Mouse (Mus musculus) fat pad, adult 2 months (tissue): Measurements from ENCODE around the gene Jtb.

Experiments used
- DNase-seq: peaks from one replicate; pipeline ENCODE4 v3.0.0-alpha.2; 2011; ENCODE audit warnings: low read depth, low spot score; ENCODE audit errors: extremely low read depth

Gene Jtb

GRCm38 (mm10) chr3:90231507-90232333 is at the start of gene Jtb:
Gene Jtb, plus strand, starts transcription at chr3:90231597.
- peak; percentile 52 for DNase-seq

- no peak for DNase-seq
Observed at GRCm38 (mm10) chr3:90183581-90183980, 47.8 kb upstream of the Jtb start.

- no peak for DNase-seq
Observed at GRCm38 (mm10) chr3:90190859-90191510, 40.4 kb upstream of the Jtb start.

- DNase-seq: no peak
Observed at GRCm38 (mm10) chr3:90194759-90195158, 36.6 kb upstream of the Jtb start.

GRCm38 (mm10) chr3:90195644-90196043 is 35.8 kb upstream of the Jtb start:
- DNase-seq: no peak

DNA sequence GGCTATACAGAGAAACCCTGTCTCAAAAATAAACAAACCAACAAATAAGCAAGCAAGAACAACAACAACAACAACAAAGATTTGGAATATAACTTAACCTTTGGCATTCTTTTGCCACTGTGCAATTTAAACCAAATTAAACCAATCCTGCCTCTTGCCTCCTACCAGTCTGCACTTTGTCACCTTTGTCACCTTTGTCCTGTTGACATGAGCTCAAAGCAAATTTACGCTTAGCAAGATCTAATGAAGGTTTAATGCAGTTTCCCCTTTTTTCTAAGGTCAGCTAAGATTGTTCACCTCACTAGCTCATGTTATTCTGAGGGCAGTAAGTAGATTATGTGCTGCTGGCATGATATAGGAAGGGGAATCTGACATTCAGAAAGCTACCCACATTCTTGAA is 33.8 kb upstream of the Jtb start:
- no peak for DNase-seq

DNA sequence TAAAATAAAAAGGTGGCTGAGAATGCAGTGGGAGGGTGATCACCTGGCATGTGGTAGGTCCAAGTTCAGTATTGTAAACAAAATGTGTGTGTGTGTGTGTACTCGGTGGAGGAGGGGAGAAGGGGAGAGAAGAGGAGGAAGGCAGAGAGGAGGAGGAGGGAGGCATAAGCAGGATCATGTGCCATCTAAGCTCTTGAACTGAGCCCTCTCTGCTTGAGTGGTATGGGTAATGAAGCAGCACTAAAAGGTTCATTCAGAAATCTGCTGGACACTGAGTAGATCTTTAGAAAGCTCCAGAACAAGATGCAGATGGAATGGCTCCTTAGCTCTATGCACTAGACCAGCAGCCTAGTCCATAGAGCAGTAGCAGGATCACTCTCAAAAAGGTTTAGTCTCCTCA is 28.5 kb upstream of the Jtb start:
- DNase-seq: no peak

DNA sequence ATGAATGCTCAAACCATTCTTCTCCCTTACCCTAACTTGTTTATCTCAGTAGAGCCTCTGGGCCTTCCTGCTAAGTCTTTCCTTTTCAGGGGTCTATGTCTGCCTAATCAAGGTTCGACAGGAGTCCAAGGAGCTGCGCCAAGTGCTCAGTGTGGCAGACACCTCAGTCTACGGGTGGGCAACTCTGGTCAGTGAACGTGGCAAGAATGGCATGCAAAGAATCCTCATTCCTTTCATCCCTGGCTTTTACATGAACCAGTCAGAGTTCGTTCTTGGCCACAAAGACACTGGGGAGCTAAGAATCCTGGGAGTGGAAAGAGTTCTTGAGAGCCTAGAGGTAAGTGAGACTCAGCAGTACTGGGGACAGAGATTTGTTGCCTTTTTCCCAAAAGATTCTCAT is 27.8 kb upstream of the Jtb start:
- DNase-seq: no peak

DNA sequence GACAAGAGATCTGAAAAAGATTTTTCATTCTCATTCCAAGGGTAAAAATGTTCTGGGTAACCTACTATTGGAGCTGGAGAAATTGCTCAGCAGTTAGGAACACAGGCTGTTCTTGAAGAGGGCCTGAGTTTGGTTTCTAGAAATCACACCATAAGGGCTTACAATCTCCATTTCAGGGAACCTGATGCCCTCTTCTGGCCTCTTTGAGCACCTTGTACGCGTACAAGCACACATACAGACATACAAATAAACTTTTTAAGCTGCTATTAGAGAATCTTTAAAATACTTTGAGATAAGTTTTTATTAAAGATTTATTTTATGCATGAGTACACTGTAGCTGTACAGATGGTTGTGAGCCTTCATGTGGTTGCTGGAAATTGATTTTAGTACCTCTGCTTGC is 26.8 kb upstream of the Jtb start:
- DNase-seq: no peak

- peak; percentile 78 for DNase-seq
Observed at GRCm38 (mm10) chr3:90208662-90209061, 22.7 kb upstream of the Jtb start.

GRCm38 (mm10) chr3:90209908-90210566 is 21.4 kb upstream of the Jtb start:
- DNase-seq: no peak

GRCm38 (mm10) chr3:90211475-90212398 is 19.7 kb upstream of the Jtb start:
- DNase-seq: no peak

DNA sequence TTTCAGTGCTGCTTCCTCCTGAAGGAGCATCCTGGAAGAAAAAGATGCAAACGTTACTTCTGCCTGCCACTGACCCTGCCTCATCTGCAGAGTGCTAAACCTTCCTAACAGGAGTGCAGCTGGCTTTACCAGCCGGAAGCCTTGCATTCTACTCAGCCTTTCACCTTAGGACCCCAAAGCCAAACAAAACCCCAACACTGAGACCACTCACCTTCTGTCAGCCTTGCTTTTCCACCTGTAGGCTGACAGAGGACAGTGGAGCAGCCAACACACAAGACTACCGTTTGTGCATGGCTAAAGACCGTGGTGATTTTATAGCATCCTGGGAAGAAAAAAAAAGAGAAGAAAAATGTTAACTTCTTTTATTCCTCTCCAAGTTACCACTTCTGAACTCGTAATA is 18.7 kb upstream of the Jtb start:
- DNase-seq: no peak

DNA sequence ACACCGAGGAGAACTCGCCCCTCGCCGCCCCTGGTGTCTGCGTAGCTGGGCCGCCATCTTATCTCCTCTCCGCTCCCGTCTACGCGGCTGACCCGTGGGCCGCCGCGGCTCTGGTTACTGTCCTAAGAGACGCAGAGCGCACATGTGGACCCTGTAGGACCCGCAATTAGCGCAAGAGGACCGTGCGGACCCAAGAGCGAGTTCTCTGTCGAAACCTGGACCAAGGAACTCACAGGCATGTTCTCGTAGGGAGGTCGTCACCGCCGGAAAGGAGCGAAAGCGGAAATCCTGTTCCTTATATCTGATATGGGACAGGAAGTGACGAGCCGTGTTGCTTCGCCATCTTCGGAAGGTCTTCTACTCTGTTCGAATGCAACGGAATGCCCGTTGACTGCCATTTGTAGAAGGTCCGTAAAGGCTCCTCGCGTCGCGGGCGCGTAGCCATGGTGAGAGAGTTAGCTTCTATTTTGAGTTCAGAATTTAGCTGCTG is 18.0 kb upstream of the Jtb start, which contains the start of the genes Rps27 and Rab13:
Rps27 (minus strand) TSS at position 275 of the 490 bp plus-strand sequence.
Rab13 (plus strand) TSS at position 319 of the 490 bp plus-strand sequence.
- DNase-seq: peak; percentile 73

GRCm38 (mm10) chr3:90213956-90214684 is 17.3 kb upstream of the Jtb start:
- no peak for DNase-seq

- no peak for DNase-seq
Observed at GRCm38 (mm10) chr3:90215825-90216380, 15.5 kb upstream of the Jtb start.

DNA sequence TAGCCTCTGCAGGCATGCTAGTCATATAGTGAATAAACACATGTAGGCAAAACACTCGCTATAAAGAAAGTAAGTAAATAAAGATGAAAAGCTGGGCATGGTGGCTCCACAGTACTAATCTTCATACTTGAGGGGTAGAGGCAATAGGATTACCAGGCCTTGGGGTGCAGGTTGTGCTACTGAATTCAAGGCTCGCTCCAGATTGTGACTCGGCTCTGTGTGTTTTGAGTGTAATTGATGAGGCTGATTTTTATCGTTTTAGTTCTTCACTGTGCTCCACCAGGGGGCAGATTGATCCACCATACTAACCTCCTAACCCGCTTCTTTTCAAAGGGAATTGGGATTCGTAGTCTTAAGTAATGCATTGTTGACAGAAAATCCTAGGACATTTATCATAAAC is 11.3 kb upstream of the Jtb start:
- no peak for DNase-seq

DNA sequence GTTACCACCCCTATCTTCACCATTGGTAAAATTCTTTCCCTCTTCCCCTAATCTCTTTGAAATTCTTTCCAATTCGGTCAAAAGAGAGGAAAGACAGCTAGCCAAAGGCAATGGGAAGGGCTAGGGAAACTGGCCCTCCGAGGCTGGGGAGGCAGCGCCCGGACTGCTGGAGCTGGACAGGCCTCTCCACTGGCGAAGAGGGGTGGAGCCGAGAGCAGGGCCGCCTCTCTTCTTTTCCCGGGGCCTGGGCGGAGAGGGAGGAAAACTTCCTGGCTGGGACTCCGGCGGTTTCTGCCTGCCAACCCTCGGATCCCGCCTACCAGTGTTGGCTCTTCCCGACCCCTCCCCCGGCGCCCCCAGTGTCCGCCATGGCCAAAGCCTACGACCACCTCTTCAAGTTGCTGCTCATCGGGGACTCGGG is 10.9 kb upstream of the Jtb start:
- no peak for DNase-seq

GRCm38 (mm10) chr3:90221123-90221522 is 10.3 kb upstream of the Jtb start:
- DNase-seq: no peak

DNA sequence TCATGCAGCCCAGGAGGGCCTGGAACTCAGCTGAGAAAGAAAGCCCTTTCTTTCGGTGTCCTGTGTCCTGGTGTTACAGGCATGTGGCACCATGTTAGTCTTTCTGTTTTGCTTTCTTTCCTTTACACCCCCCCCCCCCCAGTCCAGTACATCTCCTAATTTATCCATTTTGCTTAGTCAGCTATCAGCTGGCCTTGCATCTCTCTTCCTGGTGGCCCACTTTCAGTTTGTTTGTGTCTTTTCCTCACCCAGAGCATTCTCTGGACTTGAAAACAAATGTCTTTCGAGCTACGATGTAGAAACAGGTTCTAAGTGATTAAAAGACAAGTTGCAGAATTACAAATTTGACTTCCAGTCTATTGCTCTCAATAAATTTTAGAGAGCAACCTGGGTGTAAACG is 8.9 kb upstream of the Jtb start:
- no peak for DNase-seq
